Mouse (Mus musculus) spleen, adult 10 weeks (tissue): Measurements from ENCODE around the gene Ulk3. TPM values are rescaled to one million over a fixed set of nuclear protein-coding genes. Genes with fewer than 3 reads are reported as not detected.

Experiments
- polyA plus RNA-seq: library from polyadenylated mRNA; stranded (reverse); fragments of 350-450 nt; fragmentation: Illumina TruSeq; extraction: RNeasy Lipid Tissue Mini Kit (QIAGEN cat#74804); gene quantifications from one replicate; pipeline ENCODE4 v1.2.3, GENCODE M21; 2015; ENCODE audit warnings: low replicate concordance; ENCODE audit not compliant: insufficient read depth

Gene Ulk3
- 46.6 TPM for polyA plus RNA-seq

DNA sequence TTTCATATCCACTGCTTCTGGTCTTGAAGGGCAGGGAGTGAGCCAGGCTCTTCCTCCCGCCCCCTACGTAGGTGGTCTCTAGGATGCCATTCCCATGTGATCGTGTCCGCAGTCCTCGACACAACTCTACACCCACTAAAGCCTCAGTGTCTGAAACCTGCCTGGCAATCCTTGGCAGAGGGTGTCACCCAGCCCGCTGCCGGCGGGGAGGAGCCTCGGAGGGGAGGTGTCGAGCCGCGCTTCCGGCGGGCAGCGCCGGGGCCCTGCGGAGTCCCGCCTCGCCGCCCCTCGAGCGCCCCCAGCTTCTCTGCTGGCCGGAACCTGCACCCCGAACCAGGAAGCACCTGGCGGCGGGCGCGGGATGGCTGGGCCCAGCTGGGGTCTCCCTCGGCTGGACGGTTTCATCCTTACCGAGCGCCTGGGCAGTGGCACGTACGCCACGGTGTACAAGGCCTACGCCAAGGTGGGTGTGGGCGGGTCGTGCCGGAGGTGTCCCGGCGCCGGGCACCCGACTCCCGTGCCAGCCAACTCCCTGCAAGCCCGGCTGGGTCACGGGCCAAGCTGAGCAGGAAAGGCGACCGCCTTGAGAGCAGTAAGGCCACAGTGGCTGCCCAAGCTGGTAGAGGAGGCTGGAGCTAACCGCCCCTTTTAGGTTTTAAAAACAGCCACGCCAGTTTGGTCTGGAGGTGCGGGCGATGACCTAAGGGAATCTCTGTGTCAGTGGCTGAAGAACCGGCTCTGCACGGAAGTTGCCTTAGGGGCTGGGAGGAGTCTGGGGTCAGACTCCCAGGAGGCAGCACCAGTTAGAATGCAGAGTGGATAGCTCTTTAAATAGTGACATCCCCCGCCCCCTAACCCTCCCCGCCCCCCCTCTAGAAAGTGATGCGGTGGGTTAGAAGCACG lies at the start of gene Ulk3:
Ulk3 (plus strand) TSS at position 229 of the 903 bp plus-strand sequence.

DNA sequence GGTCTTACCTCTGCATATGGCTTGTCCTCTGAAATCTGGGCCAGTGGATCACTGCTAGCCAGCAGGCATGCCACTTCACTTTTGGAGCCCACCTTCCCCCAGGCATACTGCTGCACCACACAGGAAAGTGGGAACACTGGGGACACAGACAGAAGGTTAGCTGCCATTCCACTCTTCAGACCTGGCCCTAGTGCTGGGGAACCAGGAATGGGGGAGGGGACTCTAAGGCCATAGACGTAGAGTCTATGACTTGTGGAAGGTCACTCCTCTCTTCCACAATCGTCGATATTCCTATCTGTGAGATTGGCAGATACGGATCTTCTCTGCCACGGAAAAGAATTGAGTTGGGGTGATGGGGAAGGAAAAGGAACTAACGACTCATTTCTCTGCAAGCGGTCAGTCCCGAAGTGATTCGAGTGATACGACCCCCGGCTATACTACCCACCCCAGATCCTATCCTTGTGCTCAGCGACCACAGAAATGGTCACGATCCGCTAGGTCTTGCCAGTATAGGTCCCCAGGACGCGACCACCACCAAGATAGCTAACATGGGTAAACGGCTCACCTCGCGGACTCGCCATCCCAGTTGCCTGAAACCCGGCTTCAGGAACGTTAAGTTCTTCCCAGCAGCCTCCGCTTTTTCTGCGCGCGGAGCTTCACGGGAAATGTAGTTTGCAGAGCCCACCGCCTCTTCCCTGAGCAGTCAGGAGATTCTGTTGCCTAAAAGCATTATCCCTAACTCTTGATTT lies 36.9 kb upstream of the Ulk3 start, which contains the start of gene Mpi:
Mpi (minus strand) TSS at position 625 of the 749 bp plus-strand sequence.

DNA sequence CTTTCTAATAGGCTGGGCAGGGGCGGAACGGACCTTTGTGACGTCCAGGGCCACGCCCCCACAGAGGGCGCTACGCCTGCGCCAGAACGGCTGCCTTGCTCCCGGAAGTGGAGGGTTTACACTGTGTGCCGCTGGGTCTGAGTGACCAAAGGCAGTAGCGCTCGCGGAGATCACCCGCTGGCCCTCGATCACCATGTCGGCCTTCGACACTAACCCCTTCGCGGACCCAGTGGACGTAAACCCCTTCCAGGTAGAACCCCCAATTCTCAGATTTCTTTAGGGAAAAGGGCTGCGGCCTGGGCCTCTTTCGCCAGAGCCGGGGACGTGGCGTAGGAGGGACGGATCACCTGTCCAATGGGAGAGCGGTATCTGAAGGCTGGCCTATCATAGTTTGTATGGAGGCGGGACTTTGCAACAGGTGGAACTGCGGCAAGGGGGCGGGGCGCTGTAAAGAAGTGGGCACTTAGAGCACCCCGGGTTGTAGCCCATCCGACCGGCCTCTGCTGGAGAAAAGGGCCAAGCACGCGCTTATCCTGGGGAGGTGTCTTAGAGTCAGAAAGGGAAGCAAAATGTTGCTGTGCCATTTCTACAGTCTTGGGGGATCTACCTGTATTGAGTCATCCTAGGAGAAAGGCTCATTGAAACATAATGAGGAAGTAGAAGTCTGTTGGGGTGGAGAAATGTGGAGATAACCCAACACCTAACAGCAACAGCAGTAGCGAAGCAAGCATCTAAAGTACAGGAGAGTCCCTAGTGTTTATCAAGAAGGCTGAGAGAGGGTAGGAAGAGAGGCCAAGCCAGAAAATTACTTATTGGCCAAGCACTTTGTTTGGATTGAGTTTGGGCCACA lies 28.2 kb upstream of the Ulk3 start, which contains the start of gene Scamp2:
Scamp2 (plus strand) TSS at position 83 of the 850 bp plus-strand sequence.

GRCm38 (mm10) chr9:57606139-57606851 lies 17.0 kb downstream of the Ulk3 start, which contains the start of gene Cplx3:
Gene Cplx3 (minus strand): TSS chr9:57606281.

DNA sequence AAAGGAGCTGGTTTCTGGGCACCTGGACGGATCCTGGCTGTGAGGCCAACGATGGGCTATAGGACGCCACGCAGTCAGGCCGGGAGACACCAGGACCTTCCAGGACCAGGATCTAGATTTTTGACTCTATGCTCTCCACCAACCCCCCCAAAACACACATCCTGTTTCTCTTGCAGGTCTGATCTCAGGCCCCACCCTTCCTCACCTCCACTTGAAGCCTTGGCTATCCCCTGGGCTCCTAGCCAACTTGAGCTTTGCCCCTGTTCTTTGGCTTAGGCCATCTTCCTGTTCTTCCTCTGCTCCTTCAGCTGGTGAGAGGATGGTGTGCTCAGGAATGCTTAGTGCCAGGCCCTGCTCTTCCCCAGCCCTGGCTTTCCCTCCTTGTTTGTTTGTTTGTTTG lies 31.4 kb downstream of the Ulk3 start, which contains the start of gene Lman1l:
Lman1l (minus strand) TSS at position 101 of the 400 bp plus-strand sequence.

Other genes starting within 250 kb of the Ulk3 start
- gene Ppcdc, start 149.3 kb upstream of the Ulk3 start, polyA plus RNA-seq, result 76.6 TPM
- gene Scamp5, start 121.4 kb upstream of the Ulk3 start, polyA plus RNA-seq, result 9.7 TPM
- not detected for gene Rpp25, start 85.4 kb upstream of the Ulk3 start, polyA plus RNA-seq
- gene Cox5a, start 68.2 kb upstream of the Ulk3 start, polyA plus RNA-seq, result 346 TPM
- gene Fam219b, start 51.9 kb upstream of the Ulk3 start, polyA plus RNA-seq, result 22.1 TPM
- gene Mpi, start 36.7 kb upstream of the Ulk3 start, polyA plus RNA-seq, result 18.1 TPM
- 64.8 TPM for gene Scamp2, start 28.5 kb upstream of the Ulk3 start, polyA plus RNA-seq
- gene Cplx3, start 16.8 kb downstream of the Ulk3 start, polyA plus RNA-seq, result not detected
- not detected for gene Lman1l, start 31.3 kb downstream of the Ulk3 start, polyA plus RNA-seq
- 262 TPM for gene Csk, start 64.2 kb downstream of the Ulk3 start, polyA plus RNA-seq
- not detected for gene Cyp1a2, start 94.3 kb downstream of the Ulk3 start, polyA plus RNA-seq
- 0.30 TPM for gene Cyp1a1, start 98.5 kb downstream of the Ulk3 start, polyA plus RNA-seq
- gene Edc3, start 119.1 kb downstream of the Ulk3 start, polyA plus RNA-seq, result 17.7 TPM
- 95.7 TPM for gene Clk3, start 176.4 kb downstream of the Ulk3 start, polyA plus RNA-seq
- gene Arid3b, start 247.3 kb downstream of the Ulk3 start, polyA plus RNA-seq, result 45.0 TPM